Comparison of ENCODE assay signal across 8 mouse cellular contexts in the genomic region with DNA sequence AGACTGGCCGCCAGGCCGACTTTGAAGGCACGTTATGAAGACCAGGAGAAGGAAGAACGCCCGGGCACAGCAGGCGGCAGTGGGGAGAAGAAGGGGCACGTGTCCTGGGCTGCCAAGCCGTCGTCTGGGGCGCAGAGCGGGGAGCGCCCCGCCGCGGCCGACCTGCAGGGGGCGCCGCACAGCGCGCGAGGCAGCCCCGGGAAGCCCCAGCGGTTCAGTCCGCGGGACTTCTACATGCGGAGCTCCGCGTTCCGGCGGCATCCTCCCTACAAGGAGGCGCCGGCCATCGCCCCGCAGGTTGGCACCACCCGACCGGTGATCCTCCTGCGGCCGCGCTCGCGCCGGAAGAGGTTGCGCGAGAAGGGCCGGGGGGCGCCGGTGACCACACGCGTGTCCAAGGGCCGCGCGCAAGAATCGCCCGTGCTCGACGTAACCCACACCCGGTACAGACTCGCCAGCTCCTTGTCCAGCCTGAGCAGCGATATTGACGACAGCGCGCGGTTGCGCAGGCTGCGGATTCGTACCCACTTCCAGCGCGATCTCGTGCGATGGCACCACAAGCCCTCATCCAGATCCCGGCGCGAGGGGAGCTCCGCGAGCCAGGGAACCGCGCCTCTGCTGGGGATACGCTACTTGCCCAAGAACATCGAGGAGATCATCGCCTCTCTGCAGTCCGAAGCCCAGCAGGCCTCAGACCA. TPM values are rescaled to one million over a fixed set of nuclear protein-coding genes. Genes with fewer than 3 reads are reported as not detected.
DNase-seq lines count a peak whose midpoint lies in the region; ATAC-seq and TF ChIP-seq lines count a peak whose summit lies in the region.

No protein-coding gene starts in this region.

- H3K4me3 ChIP-seq in heart, embryonic 13.5 days = peak overlapping the region; percentile 62
- peak overlapping the region; percentile 59 for H3K4me3 ChIP-seq in forebrain, embryonic 16.5 days (replicated peaks; ENCODE audit: low read length)
- peak overlapping the region; percentile 65 for H3K4me3 ChIP-seq in small intestine, adult 2 months (ENCODE audit: low read depth, low read length)

- 2% methylated on average over 80 of the region's 81 CpGs for WGBS in heart, embryonic 13.5 days
- 2% methylated on average over 73 of the region's 81 CpGs for WGBS in forebrain, embryonic 16.5 days
- WGBS in small intestine, adult 2 months = 15% methylated on average over 81 of the region's 81 CpGs

- TF ChIP-seq POLR2A in small intestine, adult 2 months (IDR thresholded peaks at IDR 0.05; ENCODE audit: low read depth, low read length) = no peak

- peak; percentile 51 for TF ChIP-seq CTCF in small intestine, adult 2 months (IDR thresholded peaks at IDR 0.05; ENCODE audit: extremely low read depth, insufficient read length, insufficient replicate concordance, low read depth, low read length)

- H3K4me1 ChIP-seq in heart, embryonic 13.5 days = 0 out of 2 replicates have a peak, but pooled peaks cover 13% of the 10 kb centered on the region
- H3K4me1 ChIP-seq in forebrain, embryonic 16.5 days (replicated peaks; ENCODE audit: control insufficient read depth, insufficient read depth, low read length) = peaks cover 6% of the 10 kb centered on the region
- peaks cover 11% of the 10 kb centered on the region for H3K4me1 ChIP-seq in small intestine, adult 2 months (ENCODE audit: control insufficient read depth, insufficient read depth, insufficient read length, low read length)

- no peaks in the 10 kb centered on the region for H3K36me3 ChIP-seq in heart, embryonic 13.5 days
- no peaks in the 10 kb centered on the region for H3K36me3 ChIP-seq in forebrain, embryonic 16.5 days (ENCODE audit: control insufficient read depth, insufficient read depth)
- no peaks in the 10 kb centered on the region for H3K36me3 ChIP-seq in small intestine, adult 2 months (ENCODE audit: control insufficient read depth, insufficient read depth, low read length)

- 0 out of 2 replicates have a peak, but pooled peaks cover 3% of the 10 kb centered on the region for H3K9me3 ChIP-seq in heart, embryonic 13.5 days
- H3K9me3 ChIP-seq in forebrain, embryonic 16.5 days (ENCODE audit: control insufficient read depth, low read length) = no peaks in the 10 kb centered on the region

- ATAC-seq in heart, embryonic 13.5 days (ENCODE audit: extremely low read depth, insufficient number of reproducible peaks, low FRiP score, low TSS enrichment) = no peak; the same call in none of the 2 replicates
- peak; percentile 96 for ATAC-seq in forebrain, embryonic 16.5 days

- peaks cover 37% of the 10 kb centered on the region for H3K27me3 ChIP-seq in heart, embryonic 13.5 days (replicated peaks)
- H3K27me3 ChIP-seq in forebrain, embryonic 16.5 days (replicated peaks; ENCODE audit: control insufficient read depth, insufficient read depth, low read length) = peaks cover 21% of the 10 kb centered on the region
- H3K27me3 ChIP-seq in small intestine, adult 2 months (ENCODE audit: control insufficient read depth, insufficient read depth, low read length) = peaks cover 3% of the 10 kb centered on the region

- DNase-seq in heart, adult 18-20 months = no peak
- peak; percentile 78 for DNase-seq in ZHBTc4 (ENCODE audit: low read depth, low spot score)
- DNase-seq in kidney, postnatal 10 days = peak; percentile 56
- DNase-seq in lung, postnatal 14 days = peak; percentile 42
- no peak for DNase-seq in thymus, adult 18-20 months

- peak overlapping the region; percentile 78 for H3K9ac ChIP-seq in heart, embryonic 13.5 days
- peak overlapping the region; percentile 54 for H3K9ac ChIP-seq in forebrain, embryonic 16.5 days (replicated peaks; ENCODE audit: low read depth, low read length)

- H3K4me2 ChIP-seq in heart, embryonic 13.5 days = peak overlapping the region; percentile 93
- peak overlapping the region; percentile 90 for H3K4me2 ChIP-seq in forebrain, embryonic 16.5 days (ENCODE audit: low read length)

- no peak overlapping the region for H3K27ac ChIP-seq in heart, embryonic 13.5 days (replicated peaks)
- no peak overlapping the region for H3K27ac ChIP-seq in forebrain, embryonic 16.5 days (ENCODE audit: low read length)
- no peak overlapping the region for H3K27ac ChIP-seq in small intestine, adult 2 months (ENCODE audit: insufficient read depth, low read depth, low read length)

RNA-seq across cellular contexts. Expression of a gene that starts 12.2 kb away (rescaled TPM):
- 0.31 and 0.60 TPM in 2 replicates for polyA plus RNA-seq in heart, embryonic 13.5 days (2015; fragmentation: Nextera tagmentation; extraction: Ambion mirVana)
- total RNA-seq in heart, adult 18-20 months (2021) = under 1 TPM in 1 of 2 experiments, not detected in 1; 0.44 TPM
- 0.16 and 0.18 TPM in 2 replicates for polyA plus RNA-seq in forebrain, embryonic 16.5 days (2015; fragmentation: Nextera tagmentation; extraction: Ambion mirVana)
- 0.72 and 1.3 TPM in 2 replicates for polyA plus RNA-seq in small intestine, adult 2 months (2012; rRNA removed)

RNA-seq across cellular contexts. Expression of a gene that starts 29.4 kb away (rescaled TPM):
- polyA plus RNA-seq in heart, embryonic 13.5 days (2015; fragmentation: Nextera tagmentation; extraction: Ambion mirVana) = 0.32 and 0.33 TPM in 2 replicates
- total RNA-seq in heart, adult 18-20 months (2021) = under 1 TPM in 1 of 2 experiments, not detected in 1; 0.59 TPM
- 0.16 TPM in 1 of 2 replicates, not detected in the other for polyA plus RNA-seq in forebrain, embryonic 16.5 days (2015; fragmentation: Nextera tagmentation; extraction: Ambion mirVana)
- 17.0 and 17.7 TPM in 2 replicates for polyA plus RNA-seq in small intestine, adult 2 months (2012; rRNA removed)

Comparison
In these comparisons a context has a peak if more than half of its experiments do, and no peak if none do; other contexts are left out.
1. DNase-seq: peak in ZHBTc4 (single experiment), kidney, postnatal 10 days (single experiment) and lung, postnatal 14 days (single experiment); none in heart, adult 18-20 months (0 of 2) and thymus, adult 18-20 months (0 of 2).
2. RNA of a gene that starts 29.4 kb away (polyA plus RNA-seq): 17.0 to 17.7 TPM in small intestine, adult 2 months; 0.32 to 0.33 TPM in heart, embryonic 13.5 days and 0.16 TPM in forebrain, embryonic 16.5 days; every median in the first group is over 10 times any median in the second.
3. Peak in every context shown above with its lines, with median percentiles within 50 percentile points of each other: H3K4me3 ChIP-seq.